Mouse (Mus musculus) urinary bladder, postnatal 14 days (tissue): ENCODE measurements around the gene Napa.

Source experiments
- DNase-seq: peaks from one replicate; pipeline ENCODE4 v3.0.0; 2021; ENCODE audit warnings: low spot score

Gene Napa

GRCm38 (mm10) chr7:16132926-16133325, 34.7 kb downstream of the Napa start:
- DNase-seq, result no peak

GRCm38 (mm10) chr7:16133691-16134090, 35.4 kb downstream of the Napa start:
- no peak for DNase-seq

GRCm38 (mm10) chr7:16134951-16135392, 36.7 kb downstream of the Napa start:
- DNase-seq, result no peak

- no peak for DNase-seq
Observed at GRCm38 (mm10) chr7:16146489-16147410, 48.5 kb downstream of the Napa start.

- peak; percentile 66 for DNase-seq
Observed at GRCm38 (mm10) chr7:16147643-16148042, 49.4 kb downstream of the Napa start.

GRCm38 (mm10) chr7:16149241-16149640, 51.0 kb downstream of the Napa start:
- DNase-seq, result no peak

- DNase-seq, result no peak
Observed at GRCm38 (mm10) chr7:16150191-16151145, 52.2 kb downstream of the Napa start.

- peak; percentile 26 for DNase-seq
Observed at GRCm38 (mm10) chr7:16153522-16153921, 55.3 kb downstream of the Napa start.

- DNase-seq, result no peak
Observed at GRCm38 (mm10) chr7:16155132-16155872, 57.0 kb downstream of the Napa start.

GRCm38 (mm10) chr7:16156105-16156714, 58.0 kb downstream of the Napa start:
- DNase-seq, result no peak

GRCm38 (mm10) chr7:16158735-16159134, 60.5 kb downstream of the Napa start:
- no peak for DNase-seq

GRCm38 (mm10) chr7:16160702-16161101, 62.4 kb downstream of the Napa start:
- no peak for DNase-seq

GRCm38 (mm10) chr7:16161302-16161701, 63.0 kb downstream of the Napa start:
- DNase-seq, result no peak

GRCm38 (mm10) chr7:16162036-16162435, 63.8 kb downstream of the Napa start:
- no peak for DNase-seq
